25 mouse cellular contexts compared by ENCODE assay signal in the genomic region with DNA sequence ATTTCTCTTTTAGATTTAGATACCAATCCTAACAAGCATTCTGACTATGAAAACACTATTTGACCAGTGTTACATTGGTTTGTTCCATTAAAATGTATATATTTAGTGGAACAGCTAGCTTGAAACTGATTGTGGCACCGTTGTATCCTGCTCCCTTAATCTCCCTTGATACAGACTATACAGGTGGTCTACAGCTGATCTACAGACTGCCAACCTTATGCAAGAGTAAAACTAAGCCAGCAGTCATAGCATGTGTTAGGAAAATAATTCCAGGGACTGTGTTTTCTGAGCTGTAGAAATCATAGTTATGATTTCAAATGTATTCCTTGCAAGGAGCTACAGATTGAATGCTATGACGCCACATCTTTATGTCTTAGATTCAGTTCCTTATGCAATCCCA.
"Had no signal": no experiment of that assay in that cellular context is flagged by ENCODE, and none has a peak within 500 bp of the region (broad histone marks: within the 10 kb centered on the region; RNA-seq: fewer than 3 reads in every experiment).

No protein-coding gene starts in this region.

- ATAC-seq: forebrain, embryonic 14.5 days had no signal

- H3K9me3 ChIP-seq: embryonic facial prominence, embryonic 10.5 days; embryonic facial prominence, embryonic 12.5 days; embryonic facial prominence, embryonic 13.5 days; embryonic facial prominence, embryonic 15.5 days; forebrain, embryonic 10.5 days; heart, embryonic 10.5 days; heart, embryonic 12.5 days had no signal

- H3K4me3 ChIP-seq: embryonic facial prominence, embryonic 10.5 days; embryonic facial prominence, embryonic 12.5 days; embryonic facial prominence, embryonic 13.5 days; embryonic facial prominence, embryonic 15.5 days; erythroblast, embryonic 14.5 days; forebrain, embryonic 10.5 days; gastrocnemius, adult 2 months; heart, adult 2 months; heart, embryonic 10.5 days; heart, embryonic 12.5 days had no signal

- H3K27me3 ChIP-seq: embryonic facial prominence, embryonic 12.5 days; embryonic facial prominence, embryonic 13.5 days; embryonic facial prominence, embryonic 15.5 days; heart, embryonic 12.5 days had no signal

- H3K36me3 ChIP-seq: embryonic facial prominence, embryonic 10.5 days; embryonic facial prominence, embryonic 12.5 days; embryonic facial prominence, embryonic 13.5 days; embryonic facial prominence, embryonic 15.5 days; forebrain, embryonic 10.5 days; heart, embryonic 10.5 days; heart, embryonic 12.5 days had no signal

- H3K4me2 ChIP-seq: embryonic facial prominence, embryonic 12.5 days; embryonic facial prominence, embryonic 13.5 days; embryonic facial prominence, embryonic 15.5 days; heart, embryonic 11.5 days; heart, embryonic 12.5 days had no signal

- DNase-seq: cerebellum, adult 2 months; cerebellum, adult 8-10 months; cerebellum, adult 9-10 months; cerebellum, adult 9-11 months; cerebellum, postnatal 10 days; cerebellum, postnatal 14 days; cerebellum, postnatal 25 days; cerebellum, postnatal 36 days; embryo, embryonic 11 days; gastrocnemius, adult 2 months; gastrocnemius, postnatal 10 days; gastrocnemius, postnatal 14 days; gastrocnemius, postnatal 25 days; gastrocnemius, postnatal 36 days; heart, adult 2 months had no signal

- H3K27ac ChIP-seq: embryonic facial prominence, embryonic 10.5 days; embryonic facial prominence, embryonic 12.5 days; embryonic facial prominence, embryonic 13.5 days; embryonic facial prominence, embryonic 15.5 days; forebrain, embryonic 10.5 days; gastrocnemius, adult 2 months; heart, adult 2 months; heart, embryonic 10.5 days had no signal

- H3K9ac ChIP-seq: embryonic facial prominence, embryonic 12.5 days; embryonic facial prominence, embryonic 13.5 days; embryonic facial prominence, embryonic 15.5 days; heart, embryonic 12.5 days had no signal

- H3K4me1 ChIP-seq: embryonic facial prominence, embryonic 10.5 days; embryonic facial prominence, embryonic 12.5 days; embryonic facial prominence, embryonic 13.5 days; embryonic facial prominence, embryonic 15.5 days; forebrain, embryonic 10.5 days; heart, embryonic 10.5 days; heart, embryonic 12.5 days had no signal
